Mouse (Mus musculus): ENCODE measurements around the gene Cd209f. TPM values are rescaled to one million over a fixed set of nuclear protein-coding genes. Genes with fewer than 3 reads are reported as not detected.

Cd209f gene
- 0.32 TPM for polyA plus RNA-seq (2015; fragmentation: Illumina TruSeq; extraction: RNeasy Lipid Tissue Mini Kit (QIAGEN cat#74804); ENCODE audit: insufficient read depth, low replicate concordance)

DNA sequence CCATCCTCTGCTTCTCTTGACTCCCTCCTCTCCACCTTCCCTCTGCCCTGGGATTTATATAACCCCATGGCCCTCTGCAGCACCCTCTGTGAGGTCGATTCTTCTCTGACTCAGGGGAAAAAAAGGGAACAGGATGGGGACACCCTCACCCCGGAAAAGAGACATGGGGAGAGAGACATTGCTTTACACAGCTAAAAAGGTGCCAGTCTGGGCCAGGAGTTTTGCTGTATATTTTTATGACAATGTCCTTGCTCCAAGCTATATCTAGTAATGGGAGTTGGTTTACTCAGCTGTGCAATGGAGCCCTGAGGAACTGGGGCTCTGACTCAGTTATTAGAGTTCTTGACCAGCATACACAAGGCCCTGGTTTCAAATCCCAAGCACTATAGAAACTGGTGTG, at the start of gene Cd209f:
Gene Cd209f, minus strand, starts transcription at position 101 of the 400 bp plus-strand sequence.

GRCm38 (mm10) chr8:4133798-4134197, 28.2 kb upstream of the Cd209f start, which contains the start of gene Cd209g:
Gene Cd209g (plus strand): TSS chr8:4134098.

Other genes with a start within 250 kb of the Cd209f start
- gene Cd209d, start 227.3 kb downstream of the Cd209f start, polyA plus RNA-seq (2015; fragmentation: Illumina TruSeq; extraction: RNeasy Lipid Tissue Mini Kit (QIAGEN cat#74804); ENCODE audit: insufficient read depth, low replicate concordance): 16.4 TPM
- gene Cd209b, start 179.0 kb downstream of the Cd209f start, polyA plus RNA-seq (2015; fragmentation: Illumina TruSeq; extraction: RNeasy Lipid Tissue Mini Kit (QIAGEN cat#74804); ENCODE audit: insufficient read depth, low replicate concordance): 21.9 TPM
- 6.1 TPM for gene Cd209c, start 151.1 kb downstream of the Cd209f start, polyA plus RNA-seq (2015; fragmentation: Illumina TruSeq; extraction: RNeasy Lipid Tissue Mini Kit (QIAGEN cat#74804); ENCODE audit: insufficient read depth, low replicate concordance)
- gene Cd209g, start 28.3 kb upstream of the Cd209f start, polyA plus RNA-seq (2015; fragmentation: Illumina TruSeq; extraction: RNeasy Lipid Tissue Mini Kit (QIAGEN cat#74804); ENCODE audit: insufficient read depth, low replicate concordance): not detected
- gene Evi5l, start 60.7 kb upstream of the Cd209f start, polyA plus RNA-seq (2015; fragmentation: Illumina TruSeq; extraction: RNeasy Lipid Tissue Mini Kit (QIAGEN cat#74804); ENCODE audit: insufficient read depth, low replicate concordance): 10.2 TPM
- gene Prr36, start 111.6 kb upstream of the Cd209f start, polyA plus RNA-seq (2015; fragmentation: Illumina TruSeq; extraction: RNeasy Lipid Tissue Mini Kit (QIAGEN cat#74804); ENCODE audit: insufficient read depth, low replicate concordance): 0.26 TPM
- 0.06 TPM for gene Lrrc8e, start 121.0 kb upstream of the Cd209f start, polyA plus RNA-seq (2015; fragmentation: Illumina TruSeq; extraction: RNeasy Lipid Tissue Mini Kit (QIAGEN cat#74804); ENCODE audit: insufficient read depth, low replicate concordance)
- 37.2 TPM for gene Map2k7, start 132.9 kb upstream of the Cd209f start, polyA plus RNA-seq (2015; fragmentation: Illumina TruSeq; extraction: RNeasy Lipid Tissue Mini Kit (QIAGEN cat#74804); ENCODE audit: insufficient read depth, low replicate concordance)
- gene Gm49320, start 133.0 kb upstream of the Cd209f start, polyA plus RNA-seq (2015; fragmentation: Illumina TruSeq; extraction: RNeasy Lipid Tissue Mini Kit (QIAGEN cat#74804); ENCODE audit: insufficient read depth, low replicate concordance): not detected
- gene Tgfbr3l, start 142.4 kb upstream of the Cd209f start, polyA plus RNA-seq (2015; fragmentation: Illumina TruSeq; extraction: RNeasy Lipid Tissue Mini Kit (QIAGEN cat#74804); ENCODE audit: insufficient read depth, low replicate concordance): 10.9 TPM
- gene Snapc2, start 147.2 kb upstream of the Cd209f start, polyA plus RNA-seq (2015; fragmentation: Illumina TruSeq; extraction: RNeasy Lipid Tissue Mini Kit (QIAGEN cat#74804); ENCODE audit: insufficient read depth, low replicate concordance): 9.0 TPM
- 1.5 TPM for gene Ctxn1, start 153.4 kb upstream of the Cd209f start, polyA plus RNA-seq (2015; fragmentation: Illumina TruSeq; extraction: RNeasy Lipid Tissue Mini Kit (QIAGEN cat#74804); ENCODE audit: insufficient read depth, low replicate concordance)
- gene Timm44, start 170.1 kb upstream of the Cd209f start, polyA plus RNA-seq (2015; fragmentation: Illumina TruSeq; extraction: RNeasy Lipid Tissue Mini Kit (QIAGEN cat#74804); ENCODE audit: insufficient read depth, low replicate concordance): 59.1 TPM
- 18.3 TPM for gene Ccl25, start 219.4 kb upstream of the Cd209f start, polyA plus RNA-seq (2015; fragmentation: Illumina TruSeq; extraction: RNeasy Lipid Tissue Mini Kit (QIAGEN cat#74804); ENCODE audit: insufficient read depth, low replicate concordance)
- 74.5 TPM for gene Elavl1, start 219.6 kb upstream of the Cd209f start, polyA plus RNA-seq (2015; fragmentation: Illumina TruSeq; extraction: RNeasy Lipid Tissue Mini Kit (QIAGEN cat#74804); ENCODE audit: insufficient read depth, low replicate concordance)